Mouse (Mus musculus) C2C12 (cell line): Measurements from ENCODE around the gene Slc20a1. TPM values are rescaled to one million over a fixed set of nuclear protein-coding genes. Genes with fewer than 3 reads are reported as not detected.

Experiments used
- H3K27me3 ChIP-seq: one replicate; pipeline ENCODE4 v1.6.1; 2011; ENCODE audit not compliant: control insufficient read depth, insufficient read depth, insufficient read length
- H3K36me3 ChIP-seq: one replicate; pipeline ENCODE4 v1.6.1; 2011; ENCODE audit not compliant: control insufficient read depth, insufficient read depth
- H3K4me3 ChIP-seq: one replicate; pipeline ENCODE4 v1.5.1; 2011; ENCODE audit warnings: mild to moderate bottlenecking, control low read depth; ENCODE audit not compliant: poor library complexity, insufficient read depth, severe bottlenecking
- H3K79me2 ChIP-seq: one replicate; pipeline ENCODE4 v1.6.1; 2011; ENCODE audit not compliant: control insufficient read depth, insufficient read depth
- H3K79me3 ChIP-seq: one replicate; pipeline ENCODE4 v1.6.1; 2011; ENCODE audit warnings: low read depth, control low read depth
- H3ac ChIP-seq: one replicate; pipeline ENCODE3; 2011; ENCODE audit warnings: low read depth; ENCODE audit not compliant: control insufficient read depth, insufficient read length
- CEBPB ChIP-seq: IDR thresholded peaks from one replicate; pipeline ENCODE4 v1.6.1; 2011; ENCODE audit warnings: low read depth, mild to moderate bottlenecking, control low read depth, moderate library complexity
- CTCF ChIP-seq: IDR thresholded peaks from one replicate; pipeline ENCODE4 v1.5.1; 2011; ENCODE audit not compliant: control insufficient read depth, insufficient read depth, insufficient read length
- FOSL1 ChIP-seq: IDR thresholded peaks from one replicate; pipeline ENCODE4 v1.8.0; 2011; ENCODE audit warnings: mild to moderate bottlenecking, low read length; ENCODE audit not compliant: poor library complexity, insufficient read depth, severe bottlenecking
- MAX ChIP-seq: IDR thresholded peaks from one replicate; pipeline ENCODE4 v1.6.1; 2011; ENCODE audit warnings: mild to moderate bottlenecking, control low read depth
- MYOD1 ChIP-seq: IDR thresholded peaks from one replicate; pipeline ENCODE4 v1.6.1; 2011; ENCODE audit warnings: low read depth; ENCODE audit not compliant: control insufficient read depth, insufficient read length
- MYOG ChIP-seq: IDR thresholded peaks from one replicate; pipeline ENCODE4 v1.6.1; 2011; ENCODE audit not compliant: control insufficient read depth, insufficient read length; ENCODE audit errors: extremely low read depth
- USF1 ChIP-seq: IDR thresholded peaks from one replicate; pipeline ENCODE4 v1.6.1; 2011; ENCODE audit warnings: low read depth, mild to moderate bottlenecking, control low read depth, moderate library complexity
- polyA plus RNA-seq: library from polyadenylated mRNA; unstranded; fragments of >200 nt; fragmentation: generic; extraction: Trizol; gene quantifications from one replicate; pipeline ENCODE4 v1.2.1, GENCODE M21; 2012; ENCODE audit warnings: missing spikeins

Slc20a1 gene
- polyA plus RNA-seq, 1 experiment, result 57.4 TPM

GRCm38 (mm10) chr2:129178182-129178908 is 20.2 kb upstream of the Slc20a1 start:
- Histone ChIP-seq H3ac (no peak overlapping the region), H3K36me3 (no peaks in the 10 kb centered on the region), H3K79me3 (no peaks in the 10 kb centered on the region), H3K27me3 (no peaks in the 10 kb centered on the region), H3K79me2 (no peaks in the 10 kb centered on the region), H3K4me3 (no peak overlapping the region)
- no peak for TF ChIP-seq MYOG
- TF ChIP-seq CEBPB, result no peak

- Histone ChIP-seq H3ac (no peak overlapping the region), H3K79me2 (no peaks in the 10 kb centered on the region), H3K36me3 (no peaks in the 10 kb centered on the region), H3K4me3 (no peak overlapping the region), H3K27me3 (no peaks in the 10 kb centered on the region), H3K79me3 (no peaks in the 10 kb centered on the region)
- no peak for TF ChIP-seq FOSL1
- no peak for TF ChIP-seq USF1
- no peak for TF ChIP-seq CTCF
- no peak for TF ChIP-seq MYOD1
- TF ChIP-seq MAX, result no peak
- no peak for TF ChIP-seq MYOG
- TF ChIP-seq CEBPB, result no peak
These were observed 18.4 kb upstream of the Slc20a1 start for GRCm38 (mm10) chr2:129179946-129180853.

GRCm38 (mm10) chr2:129181509-129181908 is 17.1 kb upstream of the Slc20a1 start:
- TF ChIP-seq CEBPB, result no peak
- no peaks in the 10 kb centered on the region for H3K27me3 ChIP-seq
- H3ac ChIP-seq, result no peak overlapping the region
- H3K36me3 ChIP-seq, result no peaks in the 10 kb centered on the region
- no peaks in the 10 kb centered on the region for H3K79me3 ChIP-seq
- H3K4me3 ChIP-seq, result no peak overlapping the region
- no peaks in the 10 kb centered on the region for H3K79me2 ChIP-seq

GRCm38 (mm10) chr2:129182412-129182811 is 16.2 kb upstream of the Slc20a1 start:
- H3K27me3 ChIP-seq, result no peaks in the 10 kb centered on the region
- H3K36me3 ChIP-seq, result no peaks in the 10 kb centered on the region
- TF ChIP-seq CTCF (no peak), MAX (no peak), CEBPB (no peak), USF1 (no peak), MYOD1 (no peak), MYOG (no peak), FOSL1 (no peak)
- H3ac ChIP-seq, result no peak overlapping the region
- H3K79me2 ChIP-seq, result no peaks in the 10 kb centered on the region
- no peaks in the 10 kb centered on the region for H3K79me3 ChIP-seq
- no peak overlapping the region for H3K4me3 ChIP-seq

GRCm38 (mm10) chr2:129183561-129184031 is 15.0 kb upstream of the Slc20a1 start:
- TF ChIP-seq MYOG (no peak), MYOD1 (no peak), MAX (no peak), USF1 (no peak), FOSL1 (no peak), CTCF (no peak), CEBPB (no peak)
- Histone ChIP-seq H3K36me3 (no peaks in the 10 kb centered on the region), H3K27me3 (no peaks in the 10 kb centered on the region), H3ac (no peak overlapping the region), H3K79me3 (no peaks in the 10 kb centered on the region), H3K4me3 (no peak overlapping the region), H3K79me2 (no peaks in the 10 kb centered on the region)

- Histone ChIP-seq H3K36me3 (no peaks in the 10 kb centered on the region), H3K4me3 (no peak overlapping the region), H3ac (no peak overlapping the region), H3K79me3 (no peaks in the 10 kb centered on the region), H3K27me3 (no peaks in the 10 kb centered on the region), H3K79me2 (no peaks in the 10 kb centered on the region)
- TF ChIP-seq MAX (no peak), MYOG (no peak), USF1 (no peak), MYOD1 (peak; percentile 68), CEBPB (no peak)
These were observed 13.7 kb upstream of the Slc20a1 start for GRCm38 (mm10) chr2:129184853-129185252.
